Mouse (Mus musculus) lung, embryonic 16.5 days (tissue): ENCODE data around the gene Aplf. TPM values are rescaled to one million over a fixed set of nuclear protein-coding genes. Genes with fewer than 3 reads are reported as not detected.
A peak's percentile ranks its signal among the peaks of the same experiment; 100 is the strongest.

Experiments used
- ATAC-seq: fragments of 200-750 bp; cut with Nextera tagmentation; 2 replicates; pipeline ENCODE4 v1.8.0; 2017; ENCODE audit warnings: low read depth, mild to moderate bottlenecking, moderate library complexity
- H3K27ac ChIP-seq: fragments of 300-500 bp; sonication (generic); 2 replicates; pipeline ENCODE4 v1.5.1; 2014; ENCODE audit warnings: mild to moderate bottlenecking, control low read depth, low read length
- H3K27me3 ChIP-seq: fragments of 300-500 bp; sonication (generic); 2 replicates; pipeline ENCODE4 v1.6.1; 2014; ENCODE audit warnings: low read depth, low read length, mixed read lengths; ENCODE audit not compliant: control insufficient read depth, insufficient read depth
- H3K36me3 ChIP-seq: fragments of 300-500 bp; sonication (generic); 2 replicates; pipeline ENCODE4 v1.6.1; 2014; ENCODE audit warnings: low read length; ENCODE audit not compliant: control insufficient read depth, insufficient read depth
- H3K4me1 ChIP-seq: fragments of 300-500 bp; sonication (generic); replicated peaks from 2 replicates; pipeline ENCODE4 v1.6.1; 2014; ENCODE audit warnings: low read length, mixed read lengths; ENCODE audit not compliant: control insufficient read depth, insufficient read depth
- H3K4me2 ChIP-seq: fragments of 300-500 bp; sonication (generic); 2 replicates; pipeline ENCODE4 v1.6.1; 2014; ENCODE audit warnings: low read depth, low read length, control low read depth
- H3K4me3 ChIP-seq: fragments of 300-500 bp; sonication (generic); 2 replicates; pipeline ENCODE4 v1.5.1; 2014; ENCODE audit warnings: mild to moderate bottlenecking, low read length, control low read depth
- H3K9ac ChIP-seq: fragments of 300-500 bp; sonication (generic); 2 replicates; pipeline ENCODE4 v1.6.1; 2014; ENCODE audit warnings: low read length, control low read depth
- H3K9me3 ChIP-seq: fragments of 300-500 bp; sonication (generic); 2 replicates; pipeline ENCODE4 v1.6.1; 2016; ENCODE audit warnings: low read length; ENCODE audit not compliant: control insufficient read depth
- WGBS: fragments of 180-500 bp; shearing (Covaris S2); extraction: QIAGEN DNeasy Blood & Tissue Kit; methylation state at CpG from one replicate; pipeline ENCODE4 v1.1.7; 2014; 5-methylcytosine and 5-hydroxymethylcytosine counted together
- polyA plus RNA-seq: library from polyadenylated mRNA; unstranded; fragments of >200 nt; fragmentation: Nextera tagmentation; extraction: Ambion mirVana; gene quantifications from 2 replicates; pipeline ENCODE4 v1.2.1, GENCODE M21; 2015

Gene Aplf
- polyA plus RNA-seq, 1 experiment from 2014 or later = 14.3 TPM

DNA sequence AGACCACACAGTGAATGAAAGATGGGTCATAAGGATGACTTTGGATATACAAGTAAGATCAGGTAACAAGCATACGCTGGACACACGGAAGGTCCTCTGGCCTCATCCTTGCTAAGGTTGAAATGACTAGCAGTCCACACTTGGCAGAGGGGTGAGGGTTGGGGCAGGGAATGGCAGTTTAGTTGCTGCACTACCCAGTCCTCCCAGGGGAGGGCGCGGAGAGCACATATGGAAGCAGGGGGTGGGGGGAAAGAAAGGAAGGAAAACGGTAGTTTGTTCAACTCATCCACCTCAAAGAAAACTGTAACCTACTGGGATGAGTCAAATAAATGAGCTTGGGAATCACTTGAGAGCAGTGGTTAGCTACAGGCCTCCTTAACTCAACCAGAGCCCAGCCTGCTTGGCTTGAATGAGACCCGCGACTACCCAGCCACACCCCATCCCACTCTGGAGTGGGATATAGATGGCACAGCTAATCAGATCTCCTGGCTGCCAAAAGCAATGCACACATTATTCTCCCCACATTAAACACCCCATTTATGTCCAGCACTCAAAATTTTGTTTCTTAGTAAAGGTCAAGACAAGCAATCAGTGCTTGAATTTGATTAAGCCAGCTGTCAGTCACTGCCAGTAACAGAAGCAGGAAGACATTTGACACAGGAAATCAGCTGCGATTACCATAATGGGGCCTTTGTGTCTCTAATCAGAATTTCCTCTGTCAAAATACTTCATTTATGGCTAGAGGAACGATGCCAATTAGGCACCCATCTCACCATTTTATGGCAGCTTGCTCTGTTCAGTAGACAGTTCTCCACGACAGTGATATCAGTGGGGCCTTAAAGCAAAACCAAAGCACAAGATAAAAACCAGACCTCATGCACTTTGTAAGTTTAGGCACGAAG, 56.9 kb downstream of the Aplf start:
- Histone ChIP-seq H3K36me3 (no peaks in the 10 kb centered on the region), H3K4me3 (no peak overlapping the region), H3K9me3 (no peaks in the 10 kb centered on the region), H3K9ac (no peak overlapping the region), H3K27me3 (no peaks in the 10 kb centered on the region), H3K4me2 (no peak overlapping the region), H3K4me1 (no peaks in the 10 kb centered on the region; the same call in 1 of the 2 replicates), H3K27ac (no peak overlapping the region)
- peak; percentile 45; the same call in 1 of the 2 replicates for ATAC-seq
- WGBS = 48% methylated on average over 11 of the region's 11 CpGs

- H3K4me3 ChIP-seq = no peak overlapping the region
- no peaks in the 10 kb centered on the region for H3K36me3 ChIP-seq
- H3K27me3 ChIP-seq = no peaks in the 10 kb centered on the region
- H3K27ac ChIP-seq = no peak overlapping the region
- ATAC-seq = no peak
- 0 out of 2 replicates have a peak, but pooled peaks cover 5% of the 10 kb centered on the region for H3K4me1 ChIP-seq
- H3K4me2 ChIP-seq = no peak overlapping the region
- no peaks in the 10 kb centered on the region for H3K9me3 ChIP-seq
- H3K9ac ChIP-seq = no peak overlapping the region
These were observed 72.2 kb downstream of the Aplf start for GRCm38 (mm10) chr6:87599825-87600224.

DNA sequence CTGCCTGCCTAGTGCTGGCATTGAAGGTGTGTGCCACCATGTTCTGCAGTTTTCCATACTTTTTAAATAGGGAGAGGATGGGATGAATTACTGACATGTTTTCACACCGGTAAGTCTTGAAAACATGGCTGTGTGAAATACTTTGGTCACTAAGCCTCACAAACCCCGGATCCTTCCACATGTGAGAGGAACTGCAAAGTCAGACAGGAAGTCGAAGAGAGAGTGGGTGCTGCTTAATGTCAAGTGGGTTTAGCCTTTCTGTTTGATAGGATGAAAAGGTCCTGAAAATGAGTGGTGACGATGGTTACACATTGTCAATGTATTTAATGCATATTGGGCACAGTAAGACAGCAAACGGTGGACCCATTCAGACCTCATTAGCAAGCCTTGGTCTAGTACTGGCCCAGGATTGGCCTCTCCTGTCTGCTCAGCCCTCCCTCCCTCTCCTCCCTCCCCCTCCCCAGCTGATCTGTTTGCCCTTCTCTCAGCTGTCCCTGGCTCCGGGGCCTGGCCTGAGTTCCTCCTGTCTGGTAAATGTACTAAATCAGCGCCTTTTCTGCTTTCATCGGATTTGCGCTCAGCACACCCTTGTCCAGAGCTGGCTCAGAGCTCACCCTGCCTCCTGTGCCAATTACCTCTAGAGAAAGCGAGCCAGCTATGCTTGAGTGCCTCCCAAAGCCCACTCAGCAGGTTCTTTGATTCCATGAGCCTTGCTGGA, 74.7 kb downstream of the Aplf start:
- Histone ChIP-seq H3K27ac (no peak overlapping the region), H3K4me3 (no peak overlapping the region), H3K27me3 (no peaks in the 10 kb centered on the region), H3K9ac (no peak overlapping the region), H3K4me1 (0 out of 2 replicates have a peak, but pooled peaks cover 5% of the 10 kb centered on the region), H3K4me2 (no peak overlapping the region), H3K36me3 (no peaks in the 10 kb centered on the region), H3K9me3 (no peaks in the 10 kb centered on the region)
- ATAC-seq = peak; percentile 47
- WGBS = 44% methylated on average over 10 of the region's 10 CpGs

- Histone ChIP-seq H3K27me3 (no peaks in the 10 kb centered on the region), H3K4me3 (no peak overlapping the region), H3K36me3 (no peaks in the 10 kb centered on the region), H3K9ac (no peak overlapping the region), H3K4me1 (peaks cover 5% of the 10 kb centered on the region; the same call in 1 of the 2 replicates), H3K9me3 (no peaks in the 10 kb centered on the region), H3K4me2 (no peak overlapping the region), H3K27ac (no peak overlapping the region)
- 72% methylated on average over 6 of the region's 6 CpGs for WGBS
- ATAC-seq = no peak
These were observed 77.8 kb downstream of the Aplf start for GRCm38 (mm10) chr6:87594188-87594587.

DNA sequence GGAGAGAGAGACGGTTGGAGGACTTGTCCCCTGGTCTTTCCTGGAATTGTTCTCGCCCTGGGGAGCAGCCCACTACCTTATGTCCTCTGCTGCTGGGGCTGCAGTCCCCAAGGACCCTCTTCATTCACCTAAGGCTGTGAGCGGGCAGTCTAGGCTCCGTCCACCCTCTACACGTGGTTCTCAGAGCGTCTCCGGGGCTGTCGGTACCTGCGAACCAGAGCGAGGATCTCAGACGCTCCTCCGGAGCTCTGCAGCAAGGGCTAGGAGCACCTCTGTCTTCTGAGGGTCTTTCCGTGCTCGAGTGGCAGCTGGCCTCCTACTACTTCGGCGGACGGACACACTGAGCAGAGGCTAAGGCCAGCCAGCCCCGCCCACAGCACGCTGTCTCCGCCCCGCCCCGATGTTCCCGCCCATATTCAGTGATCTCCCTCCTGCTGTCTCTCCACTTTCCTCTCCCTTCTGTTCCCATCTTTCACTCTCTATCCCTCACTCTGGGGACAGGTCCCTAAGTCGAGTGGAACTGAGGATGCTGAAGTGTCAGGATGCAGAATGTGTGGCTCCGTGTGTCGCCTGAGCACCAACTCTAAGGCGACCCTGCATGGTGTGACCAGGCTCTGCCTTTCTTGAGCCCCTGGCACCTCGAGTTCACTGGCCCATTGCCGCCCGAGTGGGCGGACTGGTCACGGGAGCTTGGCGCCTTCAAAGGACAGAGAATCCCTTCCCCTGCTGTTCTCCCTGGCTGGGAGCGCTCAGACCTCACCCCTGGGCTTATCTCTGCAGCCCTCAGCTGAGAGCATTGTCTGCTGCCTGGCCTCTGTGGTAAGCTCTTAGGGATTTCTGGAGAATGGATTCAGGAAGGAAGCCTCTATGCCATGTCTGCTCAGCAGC, 81.4 kb downstream of the Aplf start, which contains the start of gene Prokr1:
TSS of gene Prokr1 (minus strand) at position 350 of the 888 bp plus-strand sequence.
- peak; percentile 95 for ATAC-seq
- Histone ChIP-seq H3K36me3 (no peaks in the 10 kb centered on the region), H3K27ac (no peak within 1 kb of the TSS), H3K9ac (peak within 1 kb of the TSS; percentile 72), H3K9me3 (no peaks in the 10 kb centered on the region), H3K4me3 (peak within 1 kb of the TSS; percentile 60), H3K4me1 (peaks cover 2% of the 10 kb centered on the region; the same call in 1 of the 2 replicates), H3K27me3 (no peaks in the 10 kb centered on the region), H3K4me2 (peak within 1 kb of the TSS; percentile 96)
- WGBS = under 1% methylated on average over 34 of the region's 34 CpGs

DNA sequence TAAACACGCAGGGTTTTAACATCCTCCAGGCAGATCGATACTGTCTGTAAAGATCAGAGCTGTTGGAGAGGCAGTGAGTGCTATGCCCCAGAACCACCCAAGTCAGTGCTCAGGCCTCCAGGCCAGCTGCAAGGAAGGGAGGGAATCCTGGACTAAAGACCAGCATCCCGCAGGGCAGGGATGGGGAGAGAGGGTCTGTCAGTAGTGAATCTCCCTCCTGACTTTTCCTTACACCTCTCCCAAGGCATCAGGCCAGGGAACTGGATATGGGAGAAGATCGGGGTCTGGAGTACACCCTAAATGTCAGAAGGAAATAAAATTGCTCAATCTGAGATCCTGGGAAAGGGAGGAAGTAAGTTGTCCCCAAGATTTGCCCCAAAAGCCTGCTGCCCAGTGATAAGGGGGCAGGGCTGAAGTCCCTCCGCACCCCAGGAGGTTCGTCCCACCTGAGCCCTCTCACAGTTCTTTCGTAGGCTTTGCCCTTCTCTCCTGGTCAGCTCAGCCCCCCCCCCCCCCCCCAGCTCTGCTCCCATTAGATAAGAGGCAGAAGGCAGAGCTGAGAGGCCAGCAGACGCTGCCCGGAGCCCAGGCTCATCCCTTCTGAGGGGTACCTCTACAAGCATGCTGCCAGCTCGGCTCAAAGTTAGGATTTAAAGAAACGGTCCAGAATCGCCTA, 82.1 kb downstream of the Aplf start:
- peaks cover 2% of the 10 kb centered on the region; the same call in 1 of the 2 replicates for H3K4me1 ChIP-seq
- no peaks in the 10 kb centered on the region for H3K27me3 ChIP-seq
- peak overlapping the region; percentile 72 for H3K9ac ChIP-seq
- H3K36me3 ChIP-seq = no peaks in the 10 kb centered on the region
- H3K27ac ChIP-seq = no peak overlapping the region
- WGBS = 16% methylated on average over 12 of the region's 12 CpGs
- peak overlapping the region; percentile 96 for H3K4me2 ChIP-seq
- H3K4me3 ChIP-seq = peak overlapping the region; percentile 60
- peak; percentile 45 for ATAC-seq
- H3K9me3 ChIP-seq = no peaks in the 10 kb centered on the region

DNA sequence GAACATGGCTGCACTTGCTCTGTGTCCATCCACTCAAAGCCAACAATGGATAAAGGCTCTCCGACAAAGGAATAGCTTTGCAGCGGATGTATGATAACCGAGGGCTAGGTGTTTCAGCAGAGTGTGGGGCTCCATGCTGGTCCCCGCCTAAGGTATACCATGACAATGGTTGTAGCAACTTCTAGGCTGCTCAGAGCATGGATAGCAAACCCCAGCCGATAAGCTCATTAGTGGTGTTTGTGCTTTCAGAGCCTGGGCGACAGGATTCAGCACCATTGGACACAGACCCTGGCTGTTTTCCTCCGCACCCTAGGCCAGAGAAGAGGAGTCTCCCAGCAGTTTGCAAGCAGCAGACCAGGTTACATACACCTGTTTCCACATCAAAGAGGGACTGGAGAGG, 88.0 kb downstream of the Aplf start:
- 80% methylated on average over 7 of the region's 7 CpGs for WGBS
- Histone ChIP-seq H3K27me3 (no peaks in the 10 kb centered on the region), H3K4me2 (no peak overlapping the region), H3K9me3 (no peaks in the 10 kb centered on the region), H3K36me3 (no peaks in the 10 kb centered on the region), H3K4me3 (no peak overlapping the region), H3K27ac (no peak overlapping the region), H3K9ac (no peak overlapping the region), H3K4me1 (peaks cover 12% of the 10 kb centered on the region)
- ATAC-seq = no peak

- Histone ChIP-seq H3K27ac (peak overlapping the region; percentile 91), H3K27me3 (no peaks in the 10 kb centered on the region), H3K4me3 (no peak overlapping the region), H3K9me3 (no peaks in the 10 kb centered on the region), H3K4me1 (peaks cover 12% of the 10 kb centered on the region), H3K9ac (no peak overlapping the region), H3K4me2 (no peak overlapping the region), H3K36me3 (no peaks in the 10 kb centered on the region)
- no peak for ATAC-seq
- WGBS = 85% methylated on average over 1 of the region's 1 CpGs
These were observed 88.8 kb downstream of the Aplf start for GRCm38 (mm10) chr6:87583183-87583611.
